Mouse (Mus musculus) heart, postnatal 10 days (tissue): ENCODE measurements around the gene Ankrd27. TPM values are rescaled to one million over a fixed set of nuclear protein-coding genes. Genes with fewer than 3 reads are reported as not detected.

Experiments
- DNase-seq, 2 experiments: peaks; one replicate each; pipeline ENCODE4 v3.0.0; 2021
- intact Hi-C: fragments of 180-260 bp; cut with DNase I; formaldehyde crosslinking; loops from one replicate; pipeline ENCODE4 v1.15.1; 2025
- total RNA-seq, 2 experiments: library from RNA; stranded (reverse); gene quantifications; 2 replicates each; pipeline ENCODE4 v1.2.3; 2021

Ankrd27 gene
- total RNA-seq, 2 experiments from 2014 or later, result 15.6 to 16.4 TPM

- intact Hi-C loops, result no loop called here
- DNase-seq, result no peak
Observed at GRCm38 (mm10) chr7:35627371-35627770, 41.3 kb downstream of the Ankrd27 start.

- intact Hi-C loops, result no loop called here
- DNase-seq, result peak in 1 of 2 experiments; percentile 28
Observed at GRCm38 (mm10) chr7:35628496-35628895, 42.5 kb downstream of the Ankrd27 start.

DNA sequence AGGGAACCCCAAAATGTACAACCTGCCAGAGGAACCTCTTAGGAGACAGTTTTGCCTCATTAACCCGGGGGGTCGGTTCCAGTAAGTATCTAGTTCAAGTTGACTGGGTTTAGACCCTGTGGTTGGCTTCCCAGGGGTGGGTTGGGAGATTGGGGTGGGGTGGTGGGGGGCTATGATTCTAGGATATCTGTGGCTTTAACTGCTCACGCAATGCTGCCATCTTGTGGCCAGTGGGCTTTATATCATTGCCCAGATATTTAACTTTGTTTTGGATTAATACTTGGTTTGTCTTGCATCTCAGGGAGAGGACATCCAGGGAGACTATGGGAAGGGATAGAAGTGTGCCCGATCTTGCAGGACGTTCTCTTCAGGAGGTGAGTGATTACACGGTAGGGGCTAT, 50.2 kb downstream of the Ankrd27 start:
- peak; percentile 13 to 54 for DNase-seq
- intact Hi-C loops, result no loop called here

- DNase-seq, result no peak
- intact Hi-C loops, result no loop called here
Observed at GRCm38 (mm10) chr7:35636874-35637273, 50.8 kb downstream of the Ankrd27 start.

GRCm38 (mm10) chr7:35640072-35640471, 54.0 kb downstream of the Ankrd27 start:
- intact Hi-C loops, result no loop called here
- no peak for DNase-seq

GRCm38 (mm10) chr7:35646317-35647081, 60.5 kb downstream of the Ankrd27 start:
- intact Hi-C loops, result no loop called here
- DNase-seq, result peak in 1 of 2 experiments; percentile 40

DNA sequence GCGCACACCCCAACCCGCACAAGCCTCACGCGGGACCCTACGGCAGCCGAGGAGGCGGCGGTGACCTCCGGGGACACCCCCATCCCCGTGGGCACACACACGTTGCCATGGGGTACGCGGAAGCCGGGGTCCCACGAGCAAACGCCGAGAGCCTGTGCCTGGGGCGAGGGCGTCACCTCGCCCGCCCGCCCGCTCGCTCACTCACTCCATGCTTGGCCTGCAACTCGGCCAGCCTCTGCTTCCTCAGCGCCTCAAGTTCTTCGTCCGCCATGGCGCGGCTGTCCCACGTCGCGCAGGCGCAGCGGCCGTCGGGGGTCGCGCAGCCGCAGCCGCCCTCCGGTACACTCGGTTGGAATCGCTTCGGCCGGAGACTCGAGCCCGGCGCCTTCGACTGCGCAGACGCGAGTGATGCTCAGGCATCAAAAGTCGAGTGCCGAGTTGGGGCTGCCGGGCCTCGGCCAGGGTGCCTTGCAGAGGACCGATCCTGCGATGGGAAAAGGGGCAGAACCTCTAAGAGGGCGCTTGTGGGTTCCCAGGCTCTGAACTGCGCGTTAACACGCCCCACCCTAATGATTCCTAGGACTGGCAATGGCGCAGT, 61.2 kb downstream of the Ankrd27 start, which contains the start of gene Pdcd5:
Gene Pdcd5, minus strand, starts transcription at position 421 of the 598 bp plus-strand sequence.
- peak; percentile 99 to 100 for DNase-seq
- intact Hi-C loops, result no loop called here

- intact Hi-C loops, result no loop called here
- DNase-seq, result no peak
Observed at GRCm38 (mm10) chr7:35648239-35649069, 62.4 kb downstream of the Ankrd27 start.

GRCm38 (mm10) chr7:35649071-35649470, 63.0 kb downstream of the Ankrd27 start:
- intact Hi-C loops, result no loop called here
- peak; percentile 17 to 57 for DNase-seq

GRCm38 (mm10) chr7:35650716-35651410, 64.8 kb downstream of the Ankrd27 start:
- intact Hi-C loops, result loop anchor here (2.0 kb wide), 1 partner anchor 1706 kb away; no protein-coding TSS in a partner anchor
- peak in 1 of 2 experiments; percentile 18 for DNase-seq

DNA sequence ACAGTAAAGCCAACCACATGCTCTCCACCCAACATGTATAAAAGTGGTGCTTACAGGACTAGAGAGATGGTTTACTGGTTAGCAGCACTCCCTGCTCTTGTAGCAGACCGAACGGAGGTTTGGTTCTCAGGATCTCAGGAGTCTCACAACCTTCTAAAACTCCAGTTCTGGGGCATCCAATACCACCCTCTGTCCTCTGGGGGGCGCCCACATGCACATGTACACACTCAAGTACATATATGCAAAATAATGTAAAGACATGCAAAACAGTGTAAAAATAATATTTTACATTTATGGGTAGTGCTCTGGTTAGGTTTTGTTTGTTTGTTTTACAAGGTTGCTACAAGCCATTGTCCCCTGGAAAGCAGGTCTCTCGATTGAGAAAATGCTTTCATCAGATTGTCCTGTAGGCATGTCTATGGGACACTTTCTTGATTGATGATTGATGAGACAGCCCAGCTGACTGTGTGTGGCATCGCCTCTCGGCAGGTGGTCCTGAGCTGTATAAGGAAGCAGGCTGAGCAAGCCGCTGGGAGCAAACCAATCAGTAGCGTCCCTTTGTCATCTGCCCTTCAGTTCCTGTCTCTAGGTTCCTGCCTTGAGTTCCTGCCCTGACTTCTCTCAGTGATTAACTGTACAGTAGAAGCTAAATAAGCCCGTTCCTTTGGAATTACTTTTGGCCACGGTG, 65.7 kb downstream of the Ankrd27 start:
- DNase-seq, result no peak
- intact Hi-C loops, result loop anchor here (2.0 kb wide), 1 partner anchor 1705 kb away; no protein-coding TSS in a partner anchor

- intact Hi-C loops, result no loop called here
- no peak for DNase-seq
Observed at GRCm38 (mm10) chr7:35657829-35658228, 71.8 kb downstream of the Ankrd27 start.

DNA sequence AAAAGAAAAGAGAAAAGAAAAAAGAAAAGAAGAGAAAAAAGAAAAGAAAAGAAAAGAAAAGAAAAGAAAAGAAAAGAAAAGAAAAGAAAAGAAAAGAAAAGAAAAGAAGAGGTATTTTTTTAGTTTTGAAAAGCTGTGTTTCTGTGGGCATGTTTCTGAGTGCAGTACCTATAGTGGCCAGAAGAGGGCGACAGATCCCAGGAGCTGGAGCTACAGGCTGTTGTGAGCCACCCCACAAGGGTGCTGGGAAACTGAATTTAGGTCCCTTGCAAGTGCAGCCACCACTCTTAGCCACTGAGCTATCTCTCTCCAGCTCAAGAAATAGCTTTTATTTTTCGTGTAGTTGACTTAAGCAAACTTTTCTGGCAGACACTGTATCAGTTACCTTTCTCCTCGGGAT, 73.1 kb downstream of the Ankrd27 start:
- peak in 1 of 2 experiments; percentile 37 for DNase-seq
- intact Hi-C loops, result no loop called here

DNA sequence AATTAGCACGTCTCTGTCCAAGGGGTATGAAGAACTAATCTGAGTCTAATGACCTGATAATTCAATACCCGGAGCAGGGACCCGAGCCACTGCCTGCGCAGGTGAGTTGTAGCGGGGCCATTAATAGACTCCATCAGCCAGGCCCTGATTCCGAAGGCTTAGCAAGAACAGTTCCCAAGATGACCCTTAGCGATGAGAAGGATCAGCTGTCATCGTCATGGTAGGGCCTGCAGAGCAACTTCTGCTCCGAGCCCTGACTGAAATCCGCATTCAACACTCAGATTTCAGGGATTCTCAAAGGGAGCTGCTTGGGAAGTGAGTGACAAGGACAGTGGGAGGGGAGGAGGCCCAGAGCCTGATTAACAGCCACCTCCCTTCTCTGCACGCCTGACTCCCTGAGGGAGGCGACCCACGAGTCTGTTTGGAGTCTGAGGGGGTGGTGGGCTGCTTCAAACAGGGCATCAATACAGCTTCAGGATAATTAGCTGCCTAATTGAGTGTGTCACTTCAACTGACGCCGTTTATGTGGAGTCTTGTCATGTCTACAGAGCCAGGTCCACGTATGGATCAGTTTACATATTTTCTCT, 77.8 kb downstream of the Ankrd27 start:
- intact Hi-C loops, result no loop called here
- no peak for DNase-seq

GRCm38 (mm10) chr7:35668066-35669041, 82.3 kb downstream of the Ankrd27 start:
- DNase-seq, result no peak
- intact Hi-C loops, result no loop called here

DNA sequence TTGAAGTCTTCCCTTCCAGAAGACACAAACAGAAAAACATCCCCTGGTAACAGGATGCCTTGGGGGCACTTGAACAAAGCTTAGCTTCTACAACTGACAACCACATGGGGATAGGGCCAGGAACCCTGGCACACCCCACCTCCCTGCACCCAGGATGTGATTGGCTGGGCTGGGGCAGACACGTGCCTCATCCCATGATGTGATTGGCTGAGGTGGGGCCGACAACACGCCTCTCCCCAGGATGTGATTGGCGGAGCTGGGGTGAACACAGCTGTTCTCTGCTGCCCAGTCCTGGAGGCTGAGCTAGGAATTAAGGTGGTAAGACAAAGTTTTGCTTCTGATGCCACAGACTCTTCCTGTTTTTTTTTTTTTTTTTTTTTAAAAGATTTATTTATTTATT, 92.9 kb downstream of the Ankrd27 start:
- DNase-seq, result no peak
- intact Hi-C loops, result no loop called here

GRCm38 (mm10) chr7:35681559-35681958, 95.5 kb downstream of the Ankrd27 start:
- intact Hi-C loops, result loop anchor here (10.0 kb wide), 2 partner anchors 173 to 1673 kb away; no protein-coding TSS in a partner anchor
- no peak for DNase-seq

DNA sequence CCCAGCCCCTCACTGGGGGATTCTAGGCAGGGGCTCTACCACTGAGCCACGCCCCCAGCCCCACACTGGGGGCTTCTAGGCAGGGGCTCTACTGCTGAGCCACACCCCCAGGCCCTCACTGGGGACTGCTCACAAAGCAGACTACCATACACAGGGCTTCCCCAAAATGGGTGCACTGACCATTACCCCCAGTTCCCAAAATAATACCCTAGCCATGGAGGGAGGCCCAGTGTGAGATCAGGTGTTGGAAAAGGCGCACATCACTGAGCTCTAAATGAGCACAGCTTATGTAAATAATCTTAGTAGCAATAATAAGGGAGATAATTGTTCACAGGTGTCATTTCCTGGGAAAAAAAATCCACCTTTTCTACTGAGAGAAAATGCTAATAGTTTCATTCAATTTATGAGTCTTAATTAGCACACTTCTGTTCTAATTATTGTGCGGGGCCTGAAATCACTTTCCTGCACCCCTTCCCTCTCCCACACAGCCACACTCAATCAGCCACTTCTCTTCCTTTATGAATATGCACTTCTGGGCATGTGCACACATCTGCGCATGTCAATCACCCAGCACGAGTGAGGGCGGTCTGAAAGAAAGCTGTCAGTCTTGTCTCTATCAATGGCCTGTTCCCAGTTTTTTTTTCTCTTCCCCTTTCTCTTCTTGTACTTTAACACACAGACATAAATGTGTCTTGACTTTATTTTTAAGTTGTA, 97.5 kb downstream of the Ankrd27 start:
- intact Hi-C loops, result loop anchor here (10.0 kb wide), 2 partner anchors 171 to 1671 kb away; no protein-coding TSS in a partner anchor

More for the DNA sequence above, 97.5 kb downstream of the Ankrd27 start:
- no peak for DNase-seq
